Mouse (Mus musculus) thymus, postnatal 0 days (tissue): ENCODE measurements around the gene Zdbf2. TPM values are rescaled to one million over a fixed set of nuclear protein-coding genes. Genes with fewer than 3 reads are reported as not detected.
"Not testable (repeated sequence)": the region's sequence is repeated elsewhere in the genome, so short reads cannot be mapped to it uniquely, and the experiment has no call there.

Source experiments
- DNase-seq: peaks from one replicate; pipeline ENCODE4 v3.0.0-alpha.2; 2015; ENCODE audit warnings: low spot score
- microRNA-seq: library from miRNA; unstranded; fragments of <30 nt; microRNA quantifications from one replicate; pipeline ENCODE4, GENCODE M21; 2016; ENCODE audit warnings: borderline number of aligned reads
- polyA plus RNA-seq: library from polyadenylated mRNA; unstranded; fragments of >200 nt; fragmentation: Nextera tagmentation; extraction: Ambion mirVana; gene quantifications from 2 replicates; pipeline ENCODE4 v1.2.1, GENCODE M21; 2015

The Zdbf2 gene
- polyA plus RNA-seq, 1 experiment from 2014 or later, result 0.34 TPM

DNA sequence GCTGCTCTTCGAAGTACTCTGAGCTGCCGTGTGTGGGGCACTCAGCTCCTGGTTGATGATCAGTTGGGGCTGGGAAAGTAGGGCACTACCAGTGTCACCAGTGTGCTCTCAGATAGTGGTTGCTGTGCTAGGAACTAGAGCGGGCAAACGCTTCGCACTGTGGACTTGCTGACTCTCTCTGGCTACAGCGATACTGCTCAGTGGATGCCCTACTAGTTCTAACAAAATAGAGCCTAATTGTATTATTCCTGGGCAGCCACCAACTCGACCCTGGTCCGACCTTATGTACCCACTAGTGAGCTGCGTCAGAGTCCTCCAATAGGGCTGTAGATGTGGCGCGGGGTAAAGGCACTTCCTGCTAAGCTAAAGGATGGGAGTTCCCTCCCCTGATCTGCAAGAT lies 9.4 kb upstream of the Zdbf2 start:
- DNase-seq, result no peak

DNA sequence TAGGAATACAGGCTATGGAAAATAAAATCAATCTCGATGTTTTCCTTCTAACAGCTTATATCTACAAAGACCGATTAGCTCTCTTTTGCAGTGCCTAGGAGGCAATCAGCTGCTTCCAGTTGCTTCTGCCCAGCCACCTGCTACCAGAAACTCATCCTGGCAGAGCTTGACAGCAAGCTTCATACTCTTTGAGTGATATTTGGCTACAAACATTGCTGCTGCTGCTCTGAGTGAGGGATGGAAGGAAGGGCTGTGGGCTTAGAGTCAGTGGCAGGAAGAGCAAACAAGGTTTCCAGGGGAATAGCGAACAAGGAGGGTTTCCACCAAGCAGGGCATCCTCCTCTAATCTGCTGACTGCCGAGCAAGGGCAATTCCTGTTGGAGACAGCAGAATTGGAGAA lies 7.6 kb upstream of the Zdbf2 start:
- no peak for DNase-seq

DNA sequence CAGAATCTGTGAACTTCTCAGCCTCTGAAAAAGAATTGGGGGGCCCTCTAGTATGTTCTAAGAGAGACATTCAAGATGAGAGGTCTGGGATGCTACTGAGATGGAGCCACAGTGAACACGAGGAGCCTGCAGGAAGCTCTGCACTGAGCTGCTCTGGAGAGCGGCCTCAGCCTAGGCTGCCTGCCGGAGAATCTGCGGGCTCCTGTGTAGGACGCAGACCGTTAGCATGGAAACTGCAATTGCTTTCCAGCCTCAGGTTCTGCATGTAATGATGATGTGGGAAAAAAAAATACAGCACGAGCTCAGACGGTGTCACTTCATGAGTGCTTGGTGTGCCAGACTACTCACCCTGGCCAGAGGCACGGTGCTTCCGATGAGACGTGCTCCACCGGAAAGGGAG lies 6.9 kb upstream of the Zdbf2 start:
- DNase-seq, result no peak

DNA sequence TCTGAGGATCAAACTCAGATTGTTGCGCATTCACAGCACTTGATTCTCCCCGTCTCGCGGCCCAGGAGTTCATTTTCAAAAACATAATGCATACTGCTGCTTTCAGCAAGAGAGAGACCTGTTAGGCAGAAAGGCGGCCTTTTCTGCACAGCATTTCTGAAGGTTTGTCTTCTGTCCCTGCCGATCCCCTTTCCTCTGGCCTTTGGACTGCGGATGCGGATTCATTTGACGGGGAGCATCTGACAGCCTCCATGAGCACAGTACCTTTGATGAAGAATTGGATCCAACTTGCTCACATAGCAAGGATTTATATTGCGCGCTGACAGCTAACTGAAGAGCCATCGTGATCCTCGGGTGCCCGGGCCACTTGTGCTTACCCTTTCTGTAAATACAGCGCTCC lies 6.3 kb upstream of the Zdbf2 start:
- no peak for DNase-seq

DNA sequence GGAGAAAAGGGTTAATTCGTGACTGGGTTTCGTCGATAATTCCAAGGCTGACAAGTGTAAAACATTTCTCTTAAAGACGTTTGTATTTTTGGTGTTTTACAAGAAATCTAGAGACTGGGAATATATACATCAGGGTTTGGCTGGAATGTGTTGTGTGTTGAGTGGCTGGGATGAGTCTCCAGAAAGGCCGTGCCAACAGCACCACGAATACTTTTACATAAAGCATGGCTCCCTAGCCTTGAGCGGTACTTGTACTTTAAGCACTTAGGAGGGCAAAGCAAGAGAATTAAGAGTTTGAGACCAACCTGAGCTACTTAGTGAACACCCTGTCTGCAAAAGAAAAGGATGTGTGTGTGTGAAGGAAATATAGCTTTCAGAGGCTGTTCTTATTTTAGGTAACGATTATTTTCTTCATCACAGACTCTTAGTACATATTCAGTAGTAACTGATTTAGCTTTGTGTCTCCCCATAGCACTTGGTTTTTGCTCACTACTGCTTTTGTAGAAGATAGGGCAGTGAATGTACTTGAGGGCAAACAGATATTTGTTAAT lies 865 bp upstream of the Zdbf2 start:
- DNase-seq, result no peak

DNA sequence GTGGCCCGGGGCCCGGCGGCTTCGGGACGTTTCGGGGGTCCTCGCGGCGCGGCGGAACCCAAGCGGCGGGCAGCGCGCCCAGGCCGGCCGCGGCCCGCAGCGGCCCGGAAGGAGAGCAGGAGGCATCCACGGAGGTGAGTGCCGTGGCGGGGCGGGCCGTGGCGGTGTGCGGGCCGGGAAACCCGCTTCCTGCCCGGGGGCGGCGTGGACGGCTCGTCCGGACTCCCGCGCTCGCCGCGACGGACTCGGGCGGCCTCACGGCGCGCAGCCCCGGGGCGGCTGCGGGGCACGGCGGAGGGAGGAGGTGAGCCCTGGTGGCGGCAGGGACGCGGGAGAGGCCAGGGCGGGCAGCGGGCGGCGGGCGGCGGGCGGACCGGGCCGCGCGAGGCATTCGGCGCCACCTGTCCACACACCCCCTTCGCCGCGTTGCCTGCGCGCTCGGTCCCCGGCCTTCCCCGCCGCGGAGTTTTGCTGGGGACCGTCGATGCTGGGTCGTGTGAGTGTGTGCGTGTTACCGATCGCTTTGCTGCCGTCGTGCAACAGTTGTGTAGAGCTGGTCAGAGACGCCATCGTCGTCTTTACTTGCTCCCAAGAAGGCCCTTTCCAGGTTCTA lies 380 bp downstream of the Zdbf2 start:
- no peak for DNase-seq

DNA sequence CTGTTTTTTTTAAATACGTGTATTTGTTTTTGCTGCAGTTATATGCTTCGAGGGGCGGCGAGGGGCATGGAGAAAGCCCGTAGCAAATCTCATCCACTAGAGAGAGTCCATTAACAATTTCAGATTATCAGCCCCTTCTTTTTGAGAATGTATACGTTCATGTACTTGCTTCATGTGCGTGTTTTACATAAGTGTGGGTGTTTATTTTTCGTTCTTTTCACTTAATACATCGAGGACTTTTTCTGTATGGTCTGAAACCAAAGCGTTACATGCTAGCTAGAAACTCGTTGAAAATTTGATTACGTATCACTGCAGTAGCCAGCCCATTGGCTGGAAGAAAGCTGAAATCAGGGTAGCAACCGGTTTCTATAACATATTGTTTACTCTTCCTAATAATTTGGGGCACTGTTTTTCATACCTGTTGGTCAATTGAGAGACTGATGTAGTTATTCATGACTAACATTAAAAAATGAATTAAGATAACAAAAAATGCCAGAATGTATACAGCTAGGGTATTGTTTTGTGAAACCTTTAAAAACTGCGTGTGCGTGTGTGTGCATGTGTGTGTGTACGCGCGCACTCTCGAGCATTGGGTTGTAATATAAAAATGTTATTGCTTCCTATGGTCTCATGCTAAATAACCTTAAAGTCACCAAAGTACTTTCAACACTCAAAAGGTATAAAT lies 1.1 kb downstream of the Zdbf2 start:
- DNase-seq, result no peak

DNA sequence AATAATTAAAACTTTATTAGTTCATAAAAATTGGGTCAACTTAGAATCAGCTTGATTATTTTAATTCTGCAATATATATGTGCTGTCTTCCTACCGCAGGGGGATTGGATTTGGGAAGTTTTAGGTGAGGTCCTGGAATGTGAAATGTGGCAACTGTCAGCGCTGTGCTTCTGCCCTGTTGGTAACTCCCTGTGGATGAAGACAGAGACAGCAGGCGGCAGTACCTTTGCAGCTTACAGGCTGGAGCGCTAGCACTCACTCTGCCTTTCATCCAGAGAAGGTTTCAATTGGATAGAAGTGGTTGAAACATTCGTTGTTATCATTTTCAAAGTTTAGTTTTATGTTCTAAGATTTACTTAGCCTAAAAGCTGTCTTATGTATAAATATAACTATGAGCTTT lies 5.0 kb downstream of the Zdbf2 start:
- no peak for DNase-seq

DNA sequence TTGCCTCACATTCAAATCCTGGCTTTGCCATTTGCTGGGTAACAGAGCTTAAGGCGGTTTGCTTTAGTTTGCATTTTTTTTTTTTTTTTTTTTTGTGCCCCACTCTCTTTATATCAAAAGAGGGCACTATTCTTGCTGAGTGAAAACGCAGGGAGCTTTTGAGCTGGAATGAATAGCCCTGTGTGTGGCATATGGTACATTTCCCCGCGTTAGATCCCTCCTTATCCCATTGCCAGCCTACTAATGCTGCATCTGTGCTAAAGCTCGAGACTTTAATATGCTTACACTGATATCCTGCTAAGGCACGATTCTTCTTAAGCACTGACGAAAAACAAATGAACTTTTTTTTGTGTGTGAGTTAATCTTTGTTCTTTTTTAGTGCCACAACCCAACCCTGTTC lies 20.9 kb downstream of the Zdbf2 start:
- DNase-seq, result no peak

DNA sequence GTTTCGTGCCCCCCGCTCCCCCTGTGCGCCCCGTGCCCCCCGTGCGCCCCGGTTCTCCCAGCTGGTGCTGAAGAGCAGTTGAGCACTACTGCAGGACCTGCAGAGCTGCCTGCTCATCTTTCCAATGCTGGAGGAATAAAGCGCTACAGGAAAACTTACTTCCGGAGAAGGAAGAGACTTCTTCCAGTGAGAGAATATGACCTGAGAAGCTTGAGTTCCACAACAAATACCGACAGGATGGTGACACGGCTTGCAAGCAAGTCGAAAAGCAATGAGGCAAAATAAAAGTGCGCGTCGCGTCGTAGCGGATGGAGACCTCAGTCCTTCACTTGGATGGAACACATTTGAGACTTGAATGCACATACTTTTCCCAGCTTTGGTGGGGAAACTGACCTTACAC lies 36.6 kb downstream of the Zdbf2 start:
- no peak for DNase-seq

DNA sequence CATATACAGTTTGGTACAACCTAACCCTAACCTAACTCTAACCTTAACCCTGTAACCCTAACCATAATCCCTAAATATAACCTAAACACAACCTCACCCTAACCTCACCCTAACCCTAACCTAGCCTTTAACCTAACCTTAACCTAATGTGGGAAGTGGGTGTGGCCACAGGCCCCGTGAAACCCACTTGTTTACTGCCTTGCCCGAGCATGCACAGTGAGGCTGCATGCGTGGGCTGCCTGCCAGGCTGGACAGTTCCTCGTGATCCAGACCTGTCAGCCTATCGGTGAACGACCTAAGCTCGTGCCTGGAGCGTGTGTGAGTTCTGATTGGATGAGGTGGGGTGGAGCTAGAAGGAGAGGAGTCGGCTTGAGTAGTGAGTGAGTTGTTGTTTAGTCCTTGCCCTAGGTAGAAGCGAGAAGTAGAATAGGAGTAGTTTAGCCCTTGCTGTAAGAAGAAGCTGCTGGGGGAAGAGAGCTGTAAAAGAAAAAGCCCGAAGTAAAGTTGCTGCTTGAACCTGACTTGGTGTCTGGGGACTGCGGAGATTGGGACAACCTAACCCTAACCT lies 50.6 kb downstream of the Zdbf2 start:
- DNase-seq, result not testable (repeated sequence)

Small RNA genes lying within 50 kb of the gene (microRNA-seq; reads per million reads assigned to microRNA genes)
- not detected for gene Gm24513

Other genes starting within 250 kb of the Zdbf2 start
- gene Ino80d, start 158.6 kb upstream of the Zdbf2 start, polyA plus RNA-seq, result 7.0 and 9.2 TPM in 2 replicates
- 640 and 651 TPM in 2 replicates for gene Eef1b2, start 96.4 kb upstream of the Zdbf2 start, polyA plus RNA-seq
- 102 and 108 TPM in 2 replicates for gene Ndufs1, start 96.4 kb upstream of the Zdbf2 start, polyA plus RNA-seq
- gene Gpr1, start 58.7 kb upstream of the Zdbf2 start, polyA plus RNA-seq, result 0.31 and 0.44 TPM in 2 replicates
- gene Adam23, start 172.6 kb downstream of the Zdbf2 start, polyA plus RNA-seq, result 1.6 and 3.3 TPM in 2 replicates